Mouse (Mus musculus): ENCODE measurements at regions not wholly inside any gene's neighbourhood (a gene's known extent, or its start where the extent isn't known, plus 50 kb on each side); places are given as distances from the start of the nearest gene placed in this dataset.
"Not testable (repeated sequence)": the region's sequence is repeated elsewhere in the genome, so short reads cannot be mapped to it uniquely, and the experiment has no call there.

- DNase-seq (ENCODE audit: low spot score in 2 of 2), result no peak
These were observed 162.2 kb upstream of the St6galnac5 start for GRCm38 (mm10) chr3:153144217-153144616.

GRCm38 (mm10) chr3:153140985-153141384, 158.9 kb upstream of the St6galnac5 start:
- DNase-seq (ENCODE audit: low spot score in 2 of 2), result no peak

GRCm38 (mm10) chr3:153125335-153125734, 143.3 kb upstream of the St6galnac5 start:
- no peak for DNase-seq (ENCODE audit: low spot score in 2 of 2)

GRCm38 (mm10) chr3:153121934-153122333, 139.9 kb upstream of the St6galnac5 start:
- DNase-seq (ENCODE audit: low spot score in 2 of 2), result no peak

- no peak for DNase-seq (ENCODE audit: low spot score in 2 of 2)
These were observed 137.1 kb upstream of the St6galnac5 start for GRCm38 (mm10) chr3:153119142-153119541.

GRCm38 (mm10) chr3:153118643-153119042, 136.6 kb upstream of the St6galnac5 start:
- DNase-seq (ENCODE audit: low spot score in 2 of 2), result no peak

- DNase-seq (ENCODE audit: low spot score in 2 of 2), result peak in 1 of 2 experiments; percentile 9
These were observed 123.5 kb upstream of the St6galnac5 start for GRCm38 (mm10) chr3:153105591-153105990.

GRCm38 (mm10) chr3:153090572-153090971, 108.5 kb upstream of the St6galnac5 start:
- not testable (repeated sequence) for DNase-seq (ENCODE audit: low spot score in 2 of 2)

- DNase-seq (ENCODE audit: low spot score in 2 of 2), result peak; percentile 12 to 24
These were observed 103.2 kb upstream of the St6galnac5 start for GRCm38 (mm10) chr3:153085096-153085788.

- peak; percentile 29 to 43 for DNase-seq (ENCODE audit: low spot score in 2 of 2)
These were observed 102.4 kb upstream of the St6galnac5 start for GRCm38 (mm10) chr3:153084226-153085095.

- DNase-seq (ENCODE audit: low spot score in 2 of 2), result no peak
These were observed 98.3 kb upstream of the St6galnac5 start for GRCm38 (mm10) chr3:153080371-153080770.

GRCm38 (mm10) chr3:153077846-153078703, 96.0 kb upstream of the St6galnac5 start:
- DNase-seq (ENCODE audit: low spot score in 2 of 2), result peak; percentile 75 to 77

GRCm38 (mm10) chr3:153072200-153072919, 90.3 kb upstream of the St6galnac5 start:
- no peak for DNase-seq (ENCODE audit: low spot score in 2 of 2)

- no peak for DNase-seq (ENCODE audit: low spot score in 2 of 2)
These were observed 89.5 kb upstream of the St6galnac5 start for GRCm38 (mm10) chr3:153071549-153071948.

- DNase-seq (ENCODE audit: low spot score in 2 of 2), result no peak
These were observed 89.1 kb upstream of the St6galnac5 start for GRCm38 (mm10) chr3:153071123-153071522.

GRCm38 (mm10) chr3:153065890-153066289, 83.8 kb upstream of the St6galnac5 start:
- DNase-seq (ENCODE audit: low spot score in 2 of 2), result no peak

GRCm38 (mm10) chr3:153053163-153053562, 71.1 kb upstream of the St6galnac5 start:
- no peak for DNase-seq (ENCODE audit: low spot score in 2 of 2)

- DNase-seq (ENCODE audit: low spot score in 2 of 2), result no peak
These were observed 69.5 kb upstream of the St6galnac5 start for GRCm38 (mm10) chr3:153051566-153051965.

GRCm38 (mm10) chr3:153045328-153045727, 63.3 kb upstream of the St6galnac5 start:
- DNase-seq (ENCODE audit: low spot score in 2 of 2), result no peak

- no peak for DNase-seq (ENCODE audit: low spot score in 2 of 2)
These were observed 51.9 kb upstream of the St6galnac5 start for GRCm38 (mm10) chr3:153033980-153034379.

Measured in right cerebral cortex, postnatal 36 days (tissue).